Mouse (Mus musculus) liver, embryonic 15.5 days (tissue): Measurements from ENCODE around the gene Nhej1. TPM values are rescaled to one million over a fixed set of nuclear protein-coding genes. Genes with fewer than 3 reads are reported as not detected.

Experiments
- ATAC-seq: fragments of 200-750 bp; cut with Nextera tagmentation; 2 replicates; pipeline ENCODE4 v1.8.0; 2017; ENCODE audit warnings: moderate number of reproducible peaks, mild to moderate bottlenecking, moderate library complexity; ENCODE audit not compliant: insufficient read depth
- H3K27ac ChIP-seq: fragments of 300-500 bp; sonication (generic); replicated peaks from 2 replicates; pipeline ENCODE4 v1.5.1; 2015; ENCODE audit warnings: mild to moderate bottlenecking, inconsistent platforms
- H3K27me3 ChIP-seq: fragments of 300-500 bp; sonication (generic); 2 replicates; pipeline ENCODE4 v1.6.1; 2015; ENCODE audit warnings: mild to moderate bottlenecking, inconsistent platforms
- H3K36me3 ChIP-seq: fragments of 300-500 bp; sonication (generic); replicated peaks from 2 replicates; pipeline ENCODE4 v1.6.1; 2015; ENCODE audit warnings: moderate library complexity, mild to moderate bottlenecking, inconsistent platforms
- H3K4me1 ChIP-seq: fragments of 300-500 bp; sonication (generic); replicated peaks from 2 replicates; pipeline ENCODE4 v1.6.1; 2015; ENCODE audit warnings: inconsistent platforms
- H3K4me2 ChIP-seq: fragments of 300-500 bp; sonication (generic); 2 replicates; pipeline ENCODE4 v1.6.1; 2015; ENCODE audit warnings: moderate library complexity, mild to moderate bottlenecking, inconsistent platforms
- H3K4me3 ChIP-seq: fragments of 300-500 bp; sonication (generic); replicated peaks from 2 replicates; pipeline ENCODE4 v1.5.1; 2015; ENCODE audit warnings: mild to moderate bottlenecking, inconsistent platforms
- H3K9ac ChIP-seq: fragments of 300-500 bp; sonication (generic); 2 replicates; pipeline ENCODE4 v1.6.1; 2015; ENCODE audit warnings: moderate library complexity, mild to moderate bottlenecking, inconsistent platforms
- H3K9me3 ChIP-seq: fragments of 300-500 bp; sonication (generic); replicated peaks from 2 replicates; pipeline ENCODE4 v1.6.1; 2016; ENCODE audit warnings: inconsistent platforms
- WGBS: fragments of 180-500 bp; shearing (Covaris S2); methylation state at CpG from one replicate; pipeline ENCODE4 v1.1.7; 2015; ENCODE audit warnings: mixed read lengths; ENCODE audit not compliant: insufficient replicate concordance; 5-methylcytosine and 5-hydroxymethylcytosine counted together
- polyA plus RNA-seq: library from polyadenylated mRNA; unstranded; fragments of >200 nt; fragmentation: Nextera tagmentation; extraction: Ambion mirVana; gene quantifications from 2 replicates; pipeline ENCODE4 v1.2.1, GENCODE M21; 2015

Gene Nhej1
- polyA plus RNA-seq, 1 experiment from 2014 or later: 5.8 TPM

DNA sequence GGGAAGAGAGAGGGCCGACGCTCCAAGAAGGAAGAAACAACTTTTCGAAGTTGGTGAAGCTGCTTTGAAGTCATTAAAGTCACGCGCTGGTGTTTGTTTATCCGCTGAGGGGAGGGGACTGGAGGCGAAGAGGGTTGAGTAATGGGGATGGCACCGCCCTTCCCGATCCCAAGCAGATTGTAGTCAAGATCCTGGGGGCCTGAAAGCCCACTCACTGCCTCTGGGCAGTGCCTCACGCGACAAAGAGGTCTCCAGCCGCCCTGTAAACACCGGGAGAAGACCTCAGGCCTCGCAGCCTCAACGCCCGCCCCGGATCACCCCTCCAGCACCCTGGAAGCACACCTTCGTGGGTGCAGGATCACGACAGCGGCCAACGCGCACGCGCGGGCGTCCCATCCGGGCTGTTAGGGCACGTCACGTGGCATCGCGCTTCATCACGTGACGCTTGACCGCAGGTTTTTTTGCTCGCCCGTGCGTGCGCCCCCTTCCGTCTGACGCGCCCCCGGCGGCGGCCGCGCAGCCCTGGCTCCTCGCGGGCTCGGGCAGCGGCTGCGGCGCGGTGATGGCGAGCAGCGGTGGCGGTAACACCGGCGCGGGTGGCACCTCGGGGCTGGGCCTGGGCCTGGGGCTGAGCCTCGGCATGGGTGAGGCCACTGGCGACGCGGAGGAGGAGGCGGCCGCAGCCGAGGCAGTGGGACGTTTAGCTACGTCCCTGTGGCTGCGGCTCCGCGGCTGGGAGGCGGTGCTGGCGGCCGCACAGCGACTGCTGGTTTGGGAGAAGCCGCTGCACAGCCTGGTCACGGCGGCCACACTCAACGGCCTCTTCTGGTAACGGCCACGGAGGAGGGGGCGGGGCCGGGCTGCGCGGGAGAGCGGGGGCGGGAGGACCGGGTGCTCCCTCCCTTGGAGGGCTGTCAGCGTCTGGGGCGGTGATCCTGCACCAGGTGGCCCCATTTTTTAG is 17.6 kb upstream of the Nhej1 start, which contains the start of the genes Cnppd1 and Retreg2:
Gene Cnppd1 (minus strand): TSS at position 411 of the 961 bp plus-strand sequence.
Gene Retreg2 (plus strand): TSS at position 478 of the 961 bp plus-strand sequence.
- H3K9me3 ChIP-seq: no peaks in the 10 kb centered on the region
- peak; percentile 76 for ATAC-seq
- H3K27ac ChIP-seq: peak within 1 kb of the TSS; percentile 99
- H3K4me3 ChIP-seq: peak within 1 kb of the TSS; percentile 96
- under 1% methylated on average over 91 of the region's 91 CpGs for WGBS
- peak within 1 kb of the TSS; percentile 99 for H3K9ac ChIP-seq
- H3K36me3 ChIP-seq: peaks cover 65% of the 10 kb centered on the region
- H3K27me3 ChIP-seq: no peaks in the 10 kb centered on the region
- H3K4me2 ChIP-seq: peak within 1 kb of the TSS; percentile 83
- H3K4me1 ChIP-seq: peaks cover 82% of the 10 kb centered on the region

DNA sequence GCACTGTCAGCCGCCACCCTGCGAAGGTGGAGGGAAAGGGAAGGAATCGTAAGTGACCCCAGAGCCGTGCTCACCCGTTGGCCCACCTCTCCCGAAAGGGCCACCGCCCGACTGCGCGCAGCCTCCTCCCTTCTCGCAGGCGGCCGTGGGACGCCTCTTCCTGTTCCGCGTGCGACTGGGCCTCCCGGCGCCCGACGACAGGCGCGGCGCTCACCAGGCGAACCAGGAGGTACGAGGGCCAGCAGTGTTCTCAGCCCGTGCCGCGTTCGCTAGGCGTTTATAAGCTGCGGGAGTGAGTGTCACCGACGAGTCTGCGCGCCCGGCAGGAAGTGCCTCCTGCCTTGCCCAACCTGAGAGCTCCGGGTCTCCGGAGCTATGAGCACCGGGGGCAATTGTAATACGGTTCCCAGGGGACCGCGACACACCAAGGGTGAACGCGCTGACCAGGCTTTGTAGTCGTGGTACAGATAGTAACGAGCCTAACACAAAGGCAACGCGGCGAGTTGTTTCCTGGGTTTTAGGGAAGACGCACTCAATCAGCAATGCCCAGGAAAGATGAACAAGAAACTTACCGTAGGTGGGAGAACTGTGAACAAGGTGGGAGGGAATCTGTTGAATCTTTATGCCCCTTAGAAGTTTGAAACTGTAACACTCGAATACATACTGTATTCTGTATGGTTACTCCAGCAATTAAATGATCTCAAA is 16.6 kb upstream of the Nhej1 start:
- H3K9me3 ChIP-seq: no peaks in the 10 kb centered on the region
- peaks cover 65% of the 10 kb centered on the region for H3K36me3 ChIP-seq
- peak overlapping the region; percentile 99 for H3K27ac ChIP-seq
- peak; percentile 52 for ATAC-seq
- peaks cover 82% of the 10 kb centered on the region for H3K4me1 ChIP-seq
- peak overlapping the region; percentile 96 for H3K4me3 ChIP-seq
- under 1% methylated on average over 53 of the region's 53 CpGs for WGBS
- peak overlapping the region; percentile 83 for H3K4me2 ChIP-seq
- H3K9ac ChIP-seq: peak overlapping the region; percentile 99
- no peaks in the 10 kb centered on the region for H3K27me3 ChIP-seq

DNA sequence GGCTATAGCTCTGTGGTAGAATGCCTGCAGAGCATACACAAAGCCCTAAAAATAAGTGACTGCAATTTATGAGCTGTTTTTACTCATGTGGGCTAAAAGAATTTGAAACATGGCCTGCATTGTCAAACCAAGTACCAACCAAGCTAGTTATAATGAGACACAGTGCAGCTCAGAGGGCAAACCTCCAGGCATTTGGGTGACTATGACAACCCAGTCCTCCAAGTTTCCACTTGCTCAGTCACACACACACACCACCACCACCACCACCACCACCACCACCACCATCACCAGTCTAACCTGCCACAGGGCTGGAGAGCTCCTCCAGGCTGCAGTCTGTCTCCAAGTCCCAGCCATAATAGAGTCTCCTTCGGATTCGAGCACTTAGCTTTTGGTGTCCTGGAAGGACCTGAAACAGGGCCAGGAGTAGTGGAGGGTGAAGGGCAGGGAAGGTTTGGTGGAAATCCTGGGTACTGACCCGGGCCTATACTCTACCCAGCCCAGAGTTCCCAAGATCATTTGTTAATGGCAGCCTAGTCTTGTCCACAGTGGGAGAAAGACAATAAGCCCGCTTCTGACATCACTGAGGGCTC is 15.7 kb upstream of the Nhej1 start:
- WGBS: 38% methylated on average over 4 of the region's 4 CpGs
- Histone ChIP-seq H3K9me3 (no peaks in the 10 kb centered on the region), H3K4me2 (peak overlapping the region; percentile 83)

DNA sequence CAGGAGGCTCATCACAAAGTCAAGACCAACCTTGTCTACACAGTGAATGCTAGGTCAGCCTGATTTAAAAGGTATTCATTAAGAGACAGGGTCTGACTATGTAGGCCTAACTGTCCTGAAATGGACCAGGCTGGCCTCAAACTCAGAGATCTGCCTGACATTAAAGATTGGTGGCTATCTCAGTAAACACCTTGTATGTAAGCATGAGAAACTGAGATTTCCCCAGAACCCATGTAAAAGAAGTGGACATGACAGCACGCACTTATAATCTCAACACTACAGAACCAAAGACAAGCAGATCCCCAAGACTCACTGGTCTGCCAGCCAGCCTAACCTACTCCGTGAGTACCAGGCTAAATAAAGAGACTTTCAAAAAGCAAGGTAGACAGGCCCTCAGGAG is 13.4 kb upstream of the Nhej1 start:
- Histone ChIP-seq H3K9ac (0 out of 2 replicates have a peak overlapping the region, but pooled peaks have one; percentile 10), H3K27me3 (no peaks in the 10 kb centered on the region), H3K9me3 (no peaks in the 10 kb centered on the region), H3K4me3 (peak overlapping the region; percentile 96; the same call in 1 of the 2 replicates), H3K36me3 (peaks cover 57% of the 10 kb centered on the region), H3K4me1 (peaks cover 78% of the 10 kb centered on the region), H3K27ac (peak overlapping the region; percentile 99), H3K4me2 (peak overlapping the region; percentile 83)
- ATAC-seq: no peak
- 54% methylated on average over 2 of the region's 2 CpGs for WGBS

More for the DNA sequence above, 15.7 kb upstream of the Nhej1 start:
- Histone ChIP-seq H3K27me3 (no peaks in the 10 kb centered on the region), H3K4me1 (peaks cover 82% of the 10 kb centered on the region), H3K27ac (peak overlapping the region; percentile 99), H3K36me3 (peaks cover 65% of the 10 kb centered on the region), H3K4me3 (peak overlapping the region; percentile 96), H3K9ac (peak overlapping the region; percentile 99)
- no peak for ATAC-seq

DNA sequence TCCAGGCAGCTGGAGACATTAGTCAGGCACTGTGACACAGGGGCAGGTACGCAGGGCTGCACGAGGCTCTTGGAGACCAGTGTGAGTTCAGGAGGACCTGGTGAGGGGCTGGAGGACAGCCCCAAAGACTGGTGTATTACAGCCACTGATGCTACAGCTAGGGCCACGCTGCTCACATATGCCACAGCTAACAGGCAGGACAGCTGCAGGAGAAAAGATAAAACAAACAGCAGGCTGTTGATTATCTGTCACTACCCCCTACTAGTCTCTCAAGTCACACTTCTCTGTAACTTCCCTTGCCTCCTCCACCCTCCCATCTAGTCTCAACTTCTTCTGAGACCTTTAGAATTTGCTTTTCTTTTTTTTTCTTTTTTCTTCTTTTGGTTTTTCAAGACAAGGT is 11.7 kb upstream of the Nhej1 start:
- peak overlapping the region; percentile 56 for H3K9ac ChIP-seq

DNA sequence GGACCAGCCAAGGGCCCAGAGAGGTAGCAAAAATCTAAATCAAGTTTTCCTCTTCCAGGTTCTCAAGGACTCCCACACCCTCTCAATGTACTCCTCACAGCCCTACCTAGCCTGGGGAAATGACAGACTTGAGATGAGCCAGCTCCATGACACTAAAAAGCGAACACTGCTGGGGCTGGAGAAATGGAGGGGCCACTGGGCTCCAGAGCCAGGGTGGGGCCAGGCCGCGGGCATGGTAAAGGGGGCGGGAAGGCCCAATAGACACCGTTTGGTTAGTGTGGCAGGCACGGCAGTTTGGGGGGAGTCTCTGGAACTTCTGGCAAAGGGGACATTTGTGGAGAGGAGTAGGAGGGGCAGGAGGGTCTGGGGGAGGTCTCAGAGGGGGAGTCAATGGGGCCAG is 11.3 kb upstream of the Nhej1 start:
- peak overlapping the region; percentile 83 for H3K4me2 ChIP-seq
- peak overlapping the region; percentile 37 for H3K4me3 ChIP-seq
- H3K27me3 ChIP-seq: no peaks in the 10 kb centered on the region
- H3K4me1 ChIP-seq: peaks cover 90% of the 10 kb centered on the region
- H3K9ac ChIP-seq: peak overlapping the region; percentile 56
- peak overlapping the region; percentile 99 for H3K27ac ChIP-seq
- no peaks in the 10 kb centered on the region for H3K9me3 ChIP-seq
- 21% methylated on average over 6 of the region's 6 CpGs for WGBS
- peaks cover 57% of the 10 kb centered on the region for H3K36me3 ChIP-seq
- peak; percentile 71 for ATAC-seq

More for the DNA sequence above, 11.7 kb upstream of the Nhej1 start:
- Histone ChIP-seq H3K9me3 (no peaks in the 10 kb centered on the region), H3K36me3 (peaks cover 57% of the 10 kb centered on the region), H3K4me2 (peak overlapping the region; percentile 83), H3K4me1 (peaks cover 90% of the 10 kb centered on the region), H3K27me3 (no peaks in the 10 kb centered on the region), H3K4me3 (peak overlapping the region; percentile 37), H3K27ac (peak overlapping the region; percentile 99)
- WGBS: 9% methylated on average over 3 of the region's 3 CpGs
- peak; percentile 88 for ATAC-seq

DNA sequence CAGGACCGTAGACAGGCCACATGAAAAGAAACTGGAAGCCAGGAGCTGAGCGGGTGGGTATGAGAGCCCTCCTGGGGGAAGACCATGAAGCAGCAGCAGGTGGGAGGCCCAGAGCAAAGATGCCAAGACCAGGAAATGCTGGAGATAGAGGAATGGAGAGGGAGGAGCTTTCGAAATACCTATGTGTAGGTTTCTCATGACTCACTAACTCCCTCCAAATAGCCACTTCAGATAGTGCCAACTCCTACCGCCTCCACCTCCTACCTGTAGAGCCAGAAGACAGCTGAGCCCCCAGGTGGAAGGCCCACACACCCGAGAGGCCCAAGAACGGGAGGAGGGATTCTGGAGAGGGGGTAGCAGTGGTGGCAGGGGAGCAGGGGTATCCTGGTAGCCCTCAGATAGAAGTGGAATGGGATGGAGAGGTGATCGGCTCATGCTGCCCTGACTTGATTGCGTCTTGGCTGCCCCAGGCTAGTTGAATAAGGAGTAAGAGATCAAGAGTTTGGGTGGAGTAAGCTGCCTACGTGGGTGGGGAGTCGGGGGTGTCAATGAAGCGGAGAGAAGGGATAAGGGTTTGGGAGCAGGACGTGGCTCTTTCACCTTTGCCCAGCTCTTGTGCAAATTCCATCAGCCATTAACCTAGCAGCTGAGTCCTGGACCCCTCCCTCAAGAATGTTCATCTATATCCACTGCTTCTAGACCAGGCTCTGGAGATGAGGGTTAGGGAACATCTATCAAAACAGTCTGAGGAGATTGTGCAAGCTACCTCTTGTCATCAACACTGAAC is 8.6 kb upstream of the Nhej1 start, which contains the start of gene Slc23a3:
Gene Slc23a3 (minus strand): TSS at position 470 of the 787 bp plus-strand sequence.
- H3K36me3 ChIP-seq: peaks cover 40% of the 10 kb centered on the region
- no peak within 1 kb of the TSS for H3K4me2 ChIP-seq
- 51% methylated on average over 12 of the region's 12 CpGs for WGBS
- no peaks in the 10 kb centered on the region for H3K27me3 ChIP-seq
- H3K9ac ChIP-seq: no peak within 1 kb of the TSS
- H3K4me3 ChIP-seq: no peak within 1 kb of the TSS
- no peaks in the 10 kb centered on the region for H3K9me3 ChIP-seq
- ATAC-seq: no peak
- peak within 1 kb of the TSS; percentile 8; the same call in 1 of the 2 replicates for H3K27ac ChIP-seq
- H3K4me1 ChIP-seq: peaks cover 64% of the 10 kb centered on the region

DNA sequence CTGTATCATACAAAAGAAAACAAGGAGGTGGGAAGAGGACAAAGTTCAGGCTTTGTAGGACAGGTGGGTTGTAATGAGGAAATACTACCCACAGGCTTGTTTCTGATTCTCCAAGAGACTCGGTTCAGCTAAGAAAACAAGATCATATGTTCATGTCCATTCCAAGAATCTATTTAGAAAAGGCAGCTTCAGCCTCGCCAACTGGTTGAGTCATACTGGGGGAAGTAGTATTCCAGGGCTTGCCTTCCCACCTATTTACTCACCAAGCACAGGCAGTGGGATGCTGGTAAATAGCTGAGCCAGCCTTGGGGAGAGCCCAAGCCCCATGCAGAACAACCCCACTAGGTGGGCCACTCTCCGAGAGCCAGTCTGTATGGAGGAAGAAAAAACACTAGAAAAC is 3.6 kb upstream of the Nhej1 start:
- no peak overlapping the region for H3K4me3 ChIP-seq
- H3K4me1 ChIP-seq: peaks cover 43% of the 10 kb centered on the region
- no peaks in the 10 kb centered on the region for H3K9me3 ChIP-seq
- no peaks in the 10 kb centered on the region for H3K36me3 ChIP-seq
- no peak for ATAC-seq
- no peak overlapping the region for H3K4me2 ChIP-seq
- 64% methylated on average over 3 of the region's 3 CpGs for WGBS
- H3K27me3 ChIP-seq: no peaks in the 10 kb centered on the region
- no peak overlapping the region for H3K9ac ChIP-seq
- H3K27ac ChIP-seq: no peak overlapping the region

DNA sequence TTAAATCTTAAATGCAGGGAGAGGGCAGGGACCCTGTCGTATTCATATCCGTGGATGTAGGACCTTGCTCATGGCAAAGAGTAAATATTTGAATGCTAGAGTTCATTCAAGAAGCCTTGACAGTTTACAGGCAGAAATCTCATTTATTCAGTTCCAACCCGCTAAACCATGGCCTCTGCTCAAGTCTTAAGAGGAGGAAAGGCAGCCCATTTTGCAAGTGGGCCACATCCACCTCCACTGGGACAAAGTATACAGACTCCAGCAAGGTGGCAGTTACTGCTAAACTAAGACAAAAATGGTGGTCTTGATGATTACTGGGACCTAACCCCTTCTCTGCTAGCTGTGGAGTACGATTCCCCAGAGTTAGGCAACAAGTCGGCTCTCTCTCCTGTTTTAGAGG is 418 bp upstream of the Nhej1 start:
- whole genome bisulfite sequencing: 32% methylated on average over 5 of the region's 5 CpGs
- H3K27me3 ChIP-seq: no peaks in the 10 kb centered on the region
- H3K27ac ChIP-seq: peak overlapping the region; percentile 99
- peak overlapping the region; percentile 73 for H3K4me3 ChIP-seq
- peaks cover 28% of the 10 kb centered on the region for H3K4me1 ChIP-seq
- peak overlapping the region; percentile 71 for H3K4me2 ChIP-seq
- no peak for ATAC-seq
- no peaks in the 10 kb centered on the region for H3K9me3 ChIP-seq
- no peaks in the 10 kb centered on the region for H3K36me3 ChIP-seq
- H3K9ac ChIP-seq: peak overlapping the region; percentile 74

DNA sequence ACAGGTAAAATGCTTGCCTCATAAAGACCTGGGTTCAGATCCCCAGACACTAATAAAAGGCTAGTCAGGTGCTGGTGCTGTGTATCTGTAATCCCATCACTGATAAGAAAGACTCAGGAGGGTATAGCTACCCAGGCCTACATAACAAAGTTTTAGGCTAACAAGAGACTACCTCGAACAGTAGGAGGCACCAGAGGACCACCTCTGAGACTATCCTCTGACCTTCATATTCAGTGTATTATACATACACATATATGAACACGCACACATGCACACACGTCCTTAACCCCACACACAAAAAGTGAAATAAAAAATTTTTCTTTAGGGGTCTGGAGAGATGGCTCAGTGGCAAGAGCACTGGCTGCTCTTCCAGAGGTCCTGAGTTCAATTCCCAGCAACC is 2.8 kb downstream of the Nhej1 start:
- no peak overlapping the region for H3K27ac ChIP-seq
- 56% methylated on average over 3 of the region's 3 CpGs for WGBS
- no peak overlapping the region for H3K4me2 ChIP-seq
- H3K4me3 ChIP-seq: no peak overlapping the region
- H3K9me3 ChIP-seq: no peaks in the 10 kb centered on the region
- peaks cover 25% of the 10 kb centered on the region for H3K4me1 ChIP-seq
- H3K36me3 ChIP-seq: no peaks in the 10 kb centered on the region
- no peaks in the 10 kb centered on the region for H3K27me3 ChIP-seq
- H3K9ac ChIP-seq: no peak overlapping the region
- ATAC-seq: no peak
